Mouse (Mus musculus) heart, adult 18-20 months (tissue): ENCODE measurements at regions not wholly inside any gene's neighbourhood (a gene's known extent, or its start where the extent isn't known, plus 50 kb on each side); places are given as distances from the start of the nearest gene placed in this dataset.

Experiments
- DNase-seq, 2 experiments: peaks; one replicate each; pipeline ENCODE4 v3.0.0; 2021 to 2022; ENCODE audit warnings: mixed read lengths in 1 of 2

GRCm38 (mm10) chr11:89247991-89248390 is 54.1 kb downstream of the Nog start:
- no peak for DNase-seq

GRCm38 (mm10) chr11:89243370-89243769 is 58.8 kb downstream of the Nog start:
- DNase-seq = no peak

GRCm38 (mm10) chr11:89242130-89242529 is 60.0 kb downstream of the Nog start:
- DNase-seq = no peak

- DNase-seq = no peak
These were observed 62.2 kb downstream of the Nog start for GRCm38 (mm10) chr11:89239891-89240290.

GRCm38 (mm10) chr11:89236904-89237303 is 65.2 kb downstream of the Nog start:
- DNase-seq = no peak

GRCm38 (mm10) chr11:89232884-89233480 is 69.2 kb downstream of the Nog start:
- no peak for DNase-seq

- DNase-seq = no peak
These were observed 72.4 kb downstream of the Nog start for GRCm38 (mm10) chr11:89229726-89230125.

GRCm38 (mm10) chr11:89213204-89213603 is 88.9 kb downstream of the Nog start:
- DNase-seq = no peak

GRCm38 (mm10) chr11:89209531-89209950 is 92.6 kb downstream of the Nog start:
- no peak for DNase-seq

- DNase-seq = no peak
These were observed 93.1 kb downstream of the Nog start for GRCm38 (mm10) chr11:89209072-89209471.

- no peak for DNase-seq
These were observed 95.3 kb downstream of the Nog start for GRCm38 (mm10) chr11:89206788-89207187.

GRCm38 (mm10) chr11:89204948-89205545 is 97.1 kb downstream of the Nog start:
- DNase-seq = no peak

- no peak for DNase-seq
These were observed 101.7 kb downstream of the Nog start for GRCm38 (mm10) chr11:89200458-89200857.

GRCm38 (mm10) chr11:89192815-89193214 is 109.3 kb downstream of the Nog start:
- no peak for DNase-seq

- peak; percentile 73 to 83 for DNase-seq
These were observed 113.4 kb downstream of the Gm525 start for GRCm38 (mm10) chr11:89186911-89187621.

- no peak for DNase-seq
These were observed 112.2 kb downstream of the Gm525 start for GRCm38 (mm10) chr11:89185862-89186261.

- no peak for DNase-seq
These were observed 107.8 kb downstream of the Gm525 start for GRCm38 (mm10) chr11:89181471-89181870.

- DNase-seq = no peak
These were observed 104.8 kb downstream of the Gm525 start for GRCm38 (mm10) chr11:89178436-89178835.

GRCm38 (mm10) chr11:89175511-89175910 is 101.9 kb downstream of the Gm525 start:
- DNase-seq = no peak

- no peak for DNase-seq
These were observed 101.3 kb downstream of the Gm525 start for GRCm38 (mm10) chr11:89174967-89175366.

- peak; percentile 75 to 91 for DNase-seq
These were observed 91.6 kb downstream of the Gm525 start for GRCm38 (mm10) chr11:89165278-89165677.

GRCm38 (mm10) chr11:89153466-89154406 is 80.1 kb downstream of the Gm525 start:
- DNase-seq = no peak
